Mouse (Mus musculus) layer of hippocampus, adult 11-12 months (tissue): ENCODE measurements at regions not wholly inside any gene's neighbourhood (a gene's known extent, or its start where the extent isn't known, plus 50 kb on each side); places are given as distances from the start of the nearest gene placed in this dataset.
"Not testable (repeated sequence)": the region's sequence is repeated elsewhere in the genome, so short reads cannot be mapped to it uniquely, and the experiment has no call there.

Experiments used
- DNase-seq: peaks from one replicate; pipeline ENCODE4 v3.0.0; 2022; ENCODE audit warnings: low spot score

DNA sequence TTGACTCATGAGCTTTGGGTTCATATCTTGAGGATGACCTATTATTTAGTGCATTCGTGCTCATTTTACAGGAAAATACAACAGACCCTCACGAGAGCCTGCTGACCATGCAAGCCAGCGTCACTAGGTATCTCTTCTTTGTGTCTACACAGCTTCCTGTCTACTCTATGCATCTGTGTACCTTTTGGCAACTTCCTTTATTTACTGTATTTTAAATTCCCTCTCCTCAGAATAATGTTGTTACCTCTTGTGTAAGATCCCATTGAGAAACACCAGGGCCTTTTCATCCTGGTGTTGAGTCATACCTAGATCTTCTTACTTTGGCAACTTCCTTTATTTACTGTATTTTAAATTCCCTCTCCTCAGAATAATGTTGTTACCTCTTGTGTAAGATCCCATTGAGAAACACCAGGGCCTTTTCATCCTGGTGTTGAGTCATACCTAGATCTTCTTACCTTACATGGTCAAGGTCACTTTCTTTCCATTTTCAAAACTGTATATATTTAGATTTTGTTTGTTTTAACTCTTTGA lies 639.1 kb upstream of the Rorb start:
- not testable (repeated sequence) for DNase-seq

DNA sequence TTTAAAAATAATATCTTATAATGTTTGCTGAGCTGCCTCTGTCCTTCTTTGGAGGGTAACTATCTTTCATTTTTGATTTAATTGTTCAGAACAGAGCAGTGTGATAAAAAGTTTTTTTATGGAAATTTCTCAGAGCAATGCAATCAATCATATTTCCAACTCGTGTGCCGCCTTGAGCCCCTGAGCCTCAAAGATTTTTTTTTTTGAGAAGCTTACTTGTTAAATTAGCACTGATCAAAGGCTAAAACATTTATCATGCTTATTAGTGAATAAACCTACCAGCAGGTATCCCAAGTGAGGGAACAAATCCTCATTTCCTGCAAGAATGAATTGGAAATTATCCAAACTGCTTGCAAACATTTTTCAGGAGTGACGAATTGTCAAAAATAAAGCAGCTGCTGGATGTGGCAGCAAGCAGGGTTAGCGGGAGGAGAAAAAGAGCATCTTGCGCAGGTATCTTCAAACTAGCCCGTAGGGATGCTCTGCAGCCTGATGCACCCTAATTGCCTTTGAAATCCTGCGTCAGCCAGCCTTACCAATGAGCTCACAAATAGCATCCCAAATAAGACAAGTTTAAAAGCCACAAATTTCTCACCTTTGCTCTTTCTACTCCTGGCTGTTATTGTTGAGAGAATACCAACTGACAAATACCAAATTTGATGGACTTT lies 637.0 kb upstream of the Rorb start:
- no peak for DNase-seq

- peak; percentile 2 for DNase-seq
Observed at GRCm38 (mm10) chr19:19719939-19720338, 608.9 kb upstream of the Rorb start.
